Mouse (Mus musculus) heart, embryonic 10.5 days (tissue): ENCODE results near the gene Slc16a13. TPM values are rescaled to one million over a fixed set of nuclear protein-coding genes. Genes with fewer than 3 reads are reported as not detected.

Experiments used
- DNase-seq: peaks from one replicate; pipeline ENCODE4 v3.0.0-alpha.2; 2017; ENCODE audit warnings: low spot score
- H3K27ac ChIP-seq: fragments of 300-500 bp; sonication (generic); 2 replicates; pipeline ENCODE4 v1.5.1; 2016; ENCODE audit warnings: mild to moderate bottlenecking
- H3K27me3 ChIP-seq: fragments of 300-500 bp; sonication (generic); 2 replicates; pipeline ENCODE4 v1.6.1; 2016; ENCODE audit warnings: mild to moderate bottlenecking; ENCODE audit not compliant: poor library complexity, insufficient read depth, severe bottlenecking
- H3K36me3 ChIP-seq: fragments of 300-500 bp; sonication (generic); 2 replicates; pipeline ENCODE4 v1.6.1; 2016; ENCODE audit warnings: mild to moderate bottlenecking, moderate library complexity
- H3K4me1 ChIP-seq: fragments of 300-500 bp; sonication (generic); 2 replicates; pipeline ENCODE4 v1.6.1; 2016; ENCODE audit warnings: mild to moderate bottlenecking
- H3K4me3 ChIP-seq: fragments of 300-500 bp; sonication (generic); 2 replicates; pipeline ENCODE4 v1.5.1; 2016; ENCODE audit warnings: mild to moderate bottlenecking, moderate library complexity
- H3K9me3 ChIP-seq: fragments of 300-500 bp; sonication (generic); 2 replicates; pipeline ENCODE4 v1.6.1; 2016; ENCODE audit warnings: mild to moderate bottlenecking, moderate library complexity
- WGBS: fragments of 180-500 bp; shearing (Covaris S2); methylation state at CpG from one replicate; pipeline ENCODE4 v1.1.7; 2016; 5-methylcytosine and 5-hydroxymethylcytosine counted together
- polyA plus RNA-seq: library from polyadenylated mRNA; unstranded; fragments of >200 nt; fragmentation: Nextera tagmentation; extraction: Ambion mirVana; gene quantifications from 2 replicates; pipeline ENCODE4 v1.2.1, GENCODE M21; 2016

Slc16a13 gene
- polyA plus RNA-seq, 1 experiment from 2014 or later = 10.0 TPM

DNA sequence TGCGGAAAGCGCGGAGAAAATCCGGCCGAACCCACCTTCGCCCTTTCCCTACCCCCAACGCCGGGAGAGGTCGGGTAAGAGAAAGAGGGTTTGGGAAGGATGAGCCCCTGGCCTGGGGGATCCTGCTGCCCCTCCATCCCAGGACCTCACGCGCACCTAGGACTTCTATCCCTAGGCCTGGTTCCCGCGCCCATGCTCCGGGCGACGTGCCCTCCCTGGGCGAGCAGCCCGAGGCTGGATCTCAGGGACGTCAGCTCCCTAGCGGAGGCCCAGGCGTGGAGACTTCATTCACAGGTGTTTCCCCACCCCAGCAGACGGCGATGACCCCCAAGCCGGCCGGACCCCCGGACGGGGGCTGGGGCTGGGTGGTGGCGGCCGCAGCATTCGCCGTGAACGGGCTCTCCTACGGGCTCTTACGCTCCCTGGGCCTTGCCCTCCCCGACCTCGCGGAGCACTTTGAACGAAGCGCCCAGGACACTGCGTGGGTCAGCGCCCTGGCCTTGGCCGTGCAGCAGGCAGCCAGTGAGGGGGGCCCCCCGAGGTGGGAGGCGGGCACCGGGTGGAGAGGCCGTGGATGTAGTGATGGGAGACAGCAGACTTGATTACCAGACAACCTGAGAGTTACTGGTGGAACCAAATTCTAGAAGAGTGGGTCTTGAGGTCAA lies 6.5 kb downstream of the Slc16a13 start:
- peak overlapping the region; percentile 48 for H3K4me3 ChIP-seq
- peaks cover 12% of the 10 kb centered on the region for H3K36me3 ChIP-seq
- whole genome bisulfite sequencing = 1% methylated on average over 46 of the region's 46 CpGs
- no peaks in the 10 kb centered on the region for H3K9me3 ChIP-seq
- H3K4me1 ChIP-seq = peaks cover 29% of the 10 kb centered on the region
- H3K27ac ChIP-seq = 0 out of 2 replicates have a peak overlapping the region, but pooled peaks have one; percentile 1
- H3K27me3 ChIP-seq = peaks cover 85% of the 10 kb centered on the region
- no peak for DNase-seq

- Histone ChIP-seq H3K4me1 (peaks cover 25% of the 10 kb centered on the region), H3K36me3 (peaks cover 12% of the 10 kb centered on the region), H3K9me3 (no peaks in the 10 kb centered on the region), H3K27me3 (peaks cover 79% of the 10 kb centered on the region), H3K27ac (no peak overlapping the region), H3K4me3 (peak overlapping the region; percentile 48)
- 9% methylated on average over 26 of the region's 26 CpGs for WGBS
- no peak for DNase-seq
Observed at GRCm38 (mm10) chr11:70213736-70214135, 7.1 kb downstream of the Slc16a13 start.

GRCm38 (mm10) chr11:70212896-70213295 lies 8.0 kb downstream of the Slc16a13 start:
- Histone ChIP-seq H3K4me3 (no peak overlapping the region), H3K27me3 (peaks cover 71% of the 10 kb centered on the region), H3K27ac (no peak overlapping the region), H3K4me1 (peaks cover 22% of the 10 kb centered on the region), H3K9me3 (no peaks in the 10 kb centered on the region), H3K36me3 (peaks cover 12% of the 10 kb centered on the region)
- no peak for DNase-seq
- WGBS = 20% methylated on average over 9 of the region's 9 CpGs

DNA sequence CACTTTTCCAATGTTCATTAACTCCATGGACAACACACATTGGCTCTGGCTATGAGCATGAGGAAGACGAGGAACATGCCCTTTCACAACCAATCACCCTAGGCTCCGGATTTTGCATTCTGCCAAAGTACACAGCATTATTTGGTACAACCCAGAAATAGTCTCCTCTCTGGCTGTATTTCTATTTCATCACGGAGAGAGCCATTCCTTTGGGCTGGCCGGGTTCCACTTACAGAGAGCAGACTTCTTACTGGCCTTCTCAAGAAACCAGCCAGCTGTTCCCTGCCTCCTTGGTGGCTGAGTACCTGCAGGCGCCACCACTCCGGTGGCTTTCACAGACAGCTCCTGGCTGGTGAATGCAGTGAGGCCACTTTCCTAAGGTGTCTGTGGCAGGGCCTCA lies 8.4 kb downstream of the Slc16a13 start, which contains the start of gene Slc16a11:
TSS of gene Slc16a11 (plus strand) at position 330 of the 400 bp plus-strand sequence.
- no peak within 1 kb of the TSS for H3K27ac ChIP-seq
- peaks cover 22% of the 10 kb centered on the region for H3K4me1 ChIP-seq
- peaks cover 9% of the 10 kb centered on the region for H3K36me3 ChIP-seq
- WGBS = 61% methylated on average over 6 of the region's 6 CpGs
- H3K4me3 ChIP-seq = no peak within 1 kb of the TSS; the same call in 1 of the 2 replicates
- no peaks in the 10 kb centered on the region for H3K9me3 ChIP-seq
- H3K27me3 ChIP-seq = peaks cover 66% of the 10 kb centered on the region
- DNase-seq = no peak

GRCm38 (mm10) chr11:70211972-70212371 lies 8.9 kb downstream of the Slc16a13 start:
- WGBS = 71% methylated on average over 6 of the region's 6 CpGs
- peaks cover 62% of the 10 kb centered on the region for H3K27me3 ChIP-seq
- H3K9me3 ChIP-seq = no peaks in the 10 kb centered on the region
- peaks cover 22% of the 10 kb centered on the region for H3K4me1 ChIP-seq
- no peak for DNase-seq
- 0 out of 2 replicates have a peak, but pooled peaks cover 5% of the 10 kb centered on the region for H3K36me3 ChIP-seq
- no peak overlapping the region for H3K4me3 ChIP-seq
- H3K27ac ChIP-seq = no peak overlapping the region

- Histone ChIP-seq H3K4me3 (no peak overlapping the region), H3K36me3 (no peaks in the 10 kb centered on the region), H3K9me3 (no peaks in the 10 kb centered on the region), H3K27ac (no peak overlapping the region), H3K27me3 (peaks cover 57% of the 10 kb centered on the region), H3K4me1 (peaks cover 21% of the 10 kb centered on the region)
- DNase-seq = no peak
- whole genome bisulfite sequencing = 89% methylated on average over 2 of the region's 2 CpGs
Observed at GRCm38 (mm10) chr11:70210681-70211080, 10.2 kb downstream of the Slc16a13 start.

GRCm38 (mm10) chr11:70208778-70209388 lies 12.0 kb downstream of the Slc16a13 start:
- H3K9me3 ChIP-seq = no peaks in the 10 kb centered on the region
- H3K27me3 ChIP-seq = peaks cover 53% of the 10 kb centered on the region
- H3K4me3 ChIP-seq = no peak overlapping the region
- H3K4me1 ChIP-seq = peaks cover 3% of the 10 kb centered on the region; the same call in 1 of the 2 replicates
- 65% methylated on average over 5 of the region's 5 CpGs for WGBS
- H3K36me3 ChIP-seq = no peaks in the 10 kb centered on the region
- no peak for DNase-seq
- no peak overlapping the region for H3K27ac ChIP-seq

DNA sequence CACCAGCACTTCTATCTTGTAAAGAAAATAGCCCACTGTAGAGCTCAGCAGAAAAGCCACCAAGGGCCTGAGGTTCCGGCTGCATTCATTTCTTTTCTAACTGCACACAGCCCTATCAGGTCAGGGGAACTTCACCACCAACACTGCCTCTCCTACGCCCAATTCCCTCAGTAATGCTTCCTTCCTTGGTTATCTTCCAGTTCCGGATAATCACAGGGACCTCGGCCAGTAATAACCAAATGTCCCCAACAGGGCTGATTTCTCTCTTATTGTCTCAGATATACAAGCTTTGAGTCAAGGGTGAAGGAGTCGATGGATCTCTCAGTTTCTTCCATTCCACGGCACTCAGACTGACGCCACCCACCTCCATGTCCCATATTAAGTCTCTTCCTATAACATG lies 13.6 kb downstream of the Slc16a13 start:
- Histone ChIP-seq H3K36me3 (no peaks in the 10 kb centered on the region), H3K4me1 (no peaks in the 10 kb centered on the region), H3K27me3 (peaks cover 47% of the 10 kb centered on the region), H3K4me3 (no peak overlapping the region), H3K27ac (no peak overlapping the region), H3K9me3 (no peaks in the 10 kb centered on the region)
- WGBS = 70% methylated on average over 7 of the region's 7 CpGs
- no peak for DNase-seq

- no peak overlapping the region for H3K4me3 ChIP-seq
- peaks cover 43% of the 10 kb centered on the region; the same call in 1 of the 2 replicates for H3K27me3 ChIP-seq
- H3K36me3 ChIP-seq = no peaks in the 10 kb centered on the region
- no peak for DNase-seq
- 75% methylated on average over 2 of the region's 2 CpGs for WGBS
- H3K9me3 ChIP-seq = no peaks in the 10 kb centered on the region
- H3K4me1 ChIP-seq = no peaks in the 10 kb centered on the region
- no peak overlapping the region for H3K27ac ChIP-seq
Observed at GRCm38 (mm10) chr11:70206801-70207200, 14.1 kb downstream of the Slc16a13 start.

GRCm38 (mm10) chr11:70201691-70202090 lies 19.2 kb downstream of the Slc16a13 start:
- Histone ChIP-seq H3K27me3 (peaks cover 35% of the 10 kb centered on the region; the same call in 1 of the 2 replicates), H3K9me3 (no peaks in the 10 kb centered on the region), H3K36me3 (no peaks in the 10 kb centered on the region), H3K4me3 (no peak overlapping the region), H3K27ac (no peak overlapping the region), H3K4me1 (0 out of 2 replicates have a peak, but pooled peaks cover 3% of the 10 kb centered on the region)
- 41% methylated on average over 5 of the region's 5 CpGs for WGBS
- DNase-seq = peak; percentile 90

- Histone ChIP-seq H3K9me3 (no peaks in the 10 kb centered on the region), H3K27me3 (peaks cover 23% of the 10 kb centered on the region; the same call in 1 of the 2 replicates), H3K36me3 (no peaks in the 10 kb centered on the region), H3K27ac (no peak overlapping the region), H3K4me1 (0 out of 2 replicates have a peak, but pooled peaks cover 3% of the 10 kb centered on the region), H3K4me3 (no peak overlapping the region)
- 86% methylated on average over 5 of the region's 5 CpGs for WGBS
- DNase-seq = no peak
Observed at GRCm38 (mm10) chr11:70200036-70200608, 20.7 kb downstream of the Slc16a13 start.

GRCm38 (mm10) chr11:70199107-70199506 lies 21.8 kb downstream of the Slc16a13 start:
- no peak overlapping the region for H3K27ac ChIP-seq
- WGBS = 78% methylated on average over 8 of the region's 8 CpGs
- 0 out of 2 replicates have a peak, but pooled peaks cover 3% of the 10 kb centered on the region for H3K4me1 ChIP-seq
- no peaks in the 10 kb centered on the region for H3K36me3 ChIP-seq
- no peak for DNase-seq
- H3K4me3 ChIP-seq = no peak overlapping the region
- no peaks in the 10 kb centered on the region for H3K9me3 ChIP-seq
- H3K27me3 ChIP-seq = peaks cover 15% of the 10 kb centered on the region; the same call in 1 of the 2 replicates

DNA sequence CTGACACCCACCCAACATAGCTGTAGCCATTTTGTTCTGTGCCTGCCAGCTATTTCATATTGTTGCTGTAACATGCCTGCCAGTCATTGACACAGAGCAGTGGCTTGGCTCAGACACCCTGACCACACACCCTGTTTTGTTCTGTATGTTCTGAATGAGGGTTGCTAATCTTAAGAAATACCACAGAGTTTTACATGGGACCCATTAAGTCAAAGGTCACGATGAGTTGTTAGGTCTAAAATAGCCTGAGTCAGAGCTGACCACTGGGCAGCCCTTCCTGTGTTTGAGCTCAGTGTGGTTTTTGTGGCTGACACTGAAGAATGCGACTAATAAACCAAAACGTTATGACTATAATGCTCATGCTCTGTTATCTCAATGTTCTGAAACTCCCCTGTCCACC lies 22.5 kb downstream of the Slc16a13 start:
- 86% methylated on average over 3 of the region's 3 CpGs for WGBS
- Histone ChIP-seq H3K36me3 (no peaks in the 10 kb centered on the region), H3K4me3 (no peak overlapping the region), H3K9me3 (no peaks in the 10 kb centered on the region), H3K4me1 (0 out of 2 replicates have a peak, but pooled peaks cover 3% of the 10 kb centered on the region), H3K27me3 (peaks cover 13% of the 10 kb centered on the region; the same call in 1 of the 2 replicates), H3K27ac (no peak overlapping the region)
- DNase-seq = no peak
